Mouse (Mus musculus) kidney, adult 8-10 months (tissue): ENCODE measurements at regions not wholly inside any gene's neighbourhood (a gene's known extent, or its start where the extent isn't known, plus 50 kb on each side); places are given as distances from the start of the nearest gene placed in this dataset.

ENCODE experiments used
- DNase-seq, 2 experiments: peaks; one replicate each; pipeline ENCODE4 v3.0.0; 2022

DNA sequence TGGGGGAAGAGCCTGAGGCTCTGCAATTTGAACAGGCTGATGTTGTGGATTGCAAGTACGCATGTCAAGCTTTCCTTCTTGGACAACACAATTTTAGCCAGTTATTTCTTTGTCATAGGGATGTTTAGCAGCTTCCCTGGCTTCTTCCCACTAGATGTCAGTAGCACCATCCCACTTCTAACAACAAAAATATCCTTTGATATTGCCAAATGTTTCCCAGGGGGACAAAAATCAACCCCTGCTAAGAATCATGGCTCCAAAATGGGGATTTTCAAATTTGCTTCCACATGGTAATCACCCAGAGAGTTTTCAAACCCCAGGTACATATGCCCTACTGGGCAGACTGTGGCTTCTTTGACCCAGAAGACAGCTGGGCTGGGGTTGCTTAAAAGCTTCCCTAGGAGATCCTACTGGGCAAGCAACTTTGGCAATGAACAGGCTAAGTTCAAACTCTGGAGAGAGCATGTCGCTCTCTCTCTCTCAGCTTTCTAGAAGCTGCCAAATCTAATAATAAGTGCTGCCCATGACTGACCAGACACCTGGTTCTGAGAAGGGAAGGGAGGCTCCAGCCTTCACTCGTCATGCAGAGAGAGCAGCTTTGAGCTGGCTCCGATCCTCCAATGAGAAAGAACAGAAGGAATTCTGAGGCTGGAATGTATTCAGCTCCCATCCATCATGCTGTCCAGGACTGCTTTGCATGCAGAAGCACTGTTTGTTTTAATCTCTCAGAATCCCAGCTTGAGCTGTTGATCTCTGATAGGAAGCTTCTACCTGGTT lies 157.2 kb upstream of the Ghitm start:
- peak; percentile 5 to 20 for DNase-seq

GRCm38 (mm10) chr14:37284391-37284790 lies 149.3 kb upstream of the Ghitm start:
- DNase-seq, result peak; percentile 2 to 33

DNA sequence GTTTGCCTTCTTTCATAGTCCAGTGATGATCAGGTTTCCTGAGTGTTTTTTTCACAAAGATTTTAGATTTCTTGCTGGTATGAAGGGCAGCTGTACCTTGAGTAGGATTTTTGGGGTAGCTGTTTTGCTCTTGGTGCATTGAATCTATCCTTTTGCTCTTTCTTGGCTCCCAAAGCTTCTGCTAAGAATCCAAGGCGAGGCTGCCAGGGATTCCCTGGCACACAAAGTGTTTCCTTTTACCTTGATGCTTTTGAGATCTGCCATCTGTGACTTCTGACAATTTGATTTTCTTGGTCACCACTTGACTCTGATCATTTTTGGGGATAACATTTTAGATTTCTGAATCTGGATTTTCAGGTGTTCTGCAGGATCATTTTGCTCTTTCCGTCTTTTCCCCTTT lies 144.3 kb upstream of the Ghitm start:
- no peak for DNase-seq

DNA sequence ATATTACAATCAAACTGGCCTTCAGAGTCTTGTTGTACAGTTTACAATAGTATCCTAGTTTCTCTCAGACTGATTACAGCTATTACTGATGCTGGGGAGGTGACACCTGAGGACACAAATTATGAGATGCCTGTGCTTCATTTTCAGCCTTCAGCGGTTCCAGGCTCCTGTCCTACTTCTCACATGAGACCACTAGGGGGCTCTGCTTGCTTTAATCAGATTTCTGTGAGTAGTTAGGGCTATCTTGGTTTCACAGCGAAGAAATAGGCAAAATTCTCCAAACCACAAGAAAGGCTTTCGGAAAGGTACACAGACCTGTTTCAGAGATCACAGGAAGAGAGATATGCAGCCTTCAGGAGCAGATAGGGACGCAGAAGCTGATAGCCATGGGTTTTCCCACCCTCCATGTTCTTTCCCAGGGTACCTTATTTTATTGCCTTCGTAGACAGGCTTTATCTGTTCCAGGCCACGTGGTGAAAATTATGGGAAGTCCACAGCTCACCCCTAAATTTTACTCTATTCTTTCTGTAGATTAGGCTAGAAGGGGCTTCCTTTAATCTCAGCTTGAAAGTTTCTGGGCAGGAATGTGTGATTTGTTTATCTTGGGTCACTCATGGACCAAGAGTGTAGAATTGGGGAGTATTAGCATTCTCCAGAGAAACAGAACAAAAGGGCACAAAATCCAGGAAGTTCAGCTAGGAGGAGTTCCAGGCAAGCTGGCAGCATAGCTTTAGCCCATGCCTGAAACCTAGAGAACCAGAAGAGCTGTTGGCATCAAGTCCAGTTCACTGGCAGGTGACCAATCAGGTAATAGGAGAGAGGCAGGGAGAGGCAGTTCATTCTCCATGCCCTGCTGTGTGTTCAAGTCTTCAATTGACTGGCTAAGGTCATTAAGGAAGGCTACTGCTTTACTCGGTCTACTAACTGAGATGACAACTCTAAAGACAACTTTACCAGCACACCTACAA lies 141.9 kb upstream of the Ghitm start:
- DNase-seq, result peak in 1 of 2 experiments; percentile 16

GRCm38 (mm10) chr14:37272063-37272462 lies 137.0 kb upstream of the Ghitm start:
- no peak for DNase-seq

GRCm38 (mm10) chr14:37271015-37271933 lies 136.2 kb upstream of the Ghitm start:
- DNase-seq, result no peak

- no peak for DNase-seq
These were observed 134.8 kb upstream of the Ghitm start for GRCm38 (mm10) chr14:37269920-37270319.

GRCm38 (mm10) chr14:37238632-37239032 lies 103.6 kb upstream of the Ghitm start:
- DNase-seq, result peak; percentile 19 to 49

DNA sequence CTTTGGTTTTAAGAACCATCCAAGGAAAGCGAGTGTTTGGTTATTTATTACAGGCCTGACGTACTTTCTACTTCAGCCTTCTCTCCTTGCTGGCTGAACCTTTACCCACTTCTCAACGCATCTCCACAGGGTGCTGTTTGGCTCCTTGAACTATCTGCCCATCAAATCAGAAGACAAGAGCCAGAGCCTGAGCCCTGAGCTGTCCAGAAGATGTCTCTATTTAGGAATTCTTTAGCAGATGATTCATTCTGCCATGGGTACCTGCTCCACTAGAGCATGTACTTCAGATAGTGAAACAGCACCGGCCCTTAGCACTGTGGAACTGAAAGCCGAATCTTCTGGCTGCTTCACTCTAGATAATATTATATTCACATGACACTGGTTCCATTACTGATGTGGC lies 102.1 kb upstream of the Ghitm start:
- no peak for DNase-seq

DNA sequence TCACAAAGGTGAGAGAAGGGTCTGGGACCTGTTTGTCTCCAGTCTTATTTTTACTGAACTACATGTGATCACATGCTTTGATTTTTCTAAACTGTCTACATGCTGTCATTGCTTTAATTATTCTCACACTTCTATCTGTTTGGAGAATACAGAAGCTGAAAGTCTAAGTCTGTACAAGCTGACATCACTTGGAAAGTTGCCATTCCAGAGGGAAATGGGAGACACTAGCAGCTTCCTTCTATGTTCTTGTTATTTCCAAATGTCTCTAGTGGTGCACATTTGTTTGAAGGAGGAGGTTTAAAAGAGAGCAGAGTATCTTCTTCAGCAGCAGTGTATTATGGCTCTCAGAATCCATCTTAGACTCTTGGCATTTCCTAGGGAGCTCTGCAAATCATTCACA lies 73.2 kb upstream of the Ghitm start:
- DNase-seq, result no peak

- no peak for DNase-seq
These were observed 54.7 kb upstream of the Ghitm start for GRCm38 (mm10) chr14:37189795-37190194.
